Mouse (Mus musculus): Measurements from ENCODE around the gene Mrps35.

GRCm38 (mm10) chr6:147032303-147032925 lies 10.2 kb upstream of the Mrps35 start, which contains the start of gene Rep15:
- TF ChIP-seq CTCF (IDR thresholded peaks at IDR 0.05; ENCODE audit: control insufficient read depth, insufficient read depth, insufficient replicate concordance, low read depth, low read length) (no peak), POLR2A (IDR thresholded peaks at IDR 0.05; ENCODE audit: control insufficient read depth, low read depth, low read length) (no peak)
